Mouse (Mus musculus) heart, postnatal 0 days (tissue): Measurements from ENCODE around the gene A930033H14Rik.

Source experiments
- CTCF ChIP-seq: IDR thresholded peaks from 2 replicates; pipeline ENCODE4 v1.5.1; 2016; ENCODE audit warnings: antibody characterized with exemption, control low read depth, low read depth
- EP300 ChIP-seq: IDR thresholded peaks from 2 replicates; pipeline ENCODE4 v1.6.1; 2016; ENCODE audit warnings: antibody characterized with exemption, low read depth

GRCm38 (mm10) chr10:69255594-69255993 lies 42.7 kb upstream of the A930033H14Rik start:
- TF ChIP-seq CTCF, result no peak
- TF ChIP-seq EP300, result no peak
